Mouse (Mus musculus) heart, embryonic 15.5 days (tissue): Measurements from ENCODE around the gene Tmod4. TPM values are rescaled to one million over a fixed set of nuclear protein-coding genes. Genes with fewer than 3 reads are reported as not detected.
"Not testable (repeated sequence)": the region's sequence is repeated elsewhere in the genome, so short reads cannot be mapped to it uniquely, and the experiment has no call there.

Experiments
- ATAC-seq: fragments of 200-750 bp; cut with Nextera tagmentation; replicated peaks from 2 replicates; pipeline ENCODE4 v1.8.0; 2017; ENCODE audit warnings: low read depth, moderate TSS enrichment; ENCODE audit not compliant: insufficient number of reproducible peaks, insufficient read depth, low FRiP score
- H3K27ac ChIP-seq: fragments of 300-500 bp; sonication (generic); 2 replicates; pipeline ENCODE4 v1.5.1; 2015; ENCODE audit warnings: mild to moderate bottlenecking, inconsistent platforms
- H3K27me3 ChIP-seq: fragments of 300-500 bp; sonication (generic); 2 replicates; pipeline ENCODE4 v1.6.1; 2015; ENCODE audit warnings: inconsistent platforms
- H3K36me3 ChIP-seq: fragments of 300-500 bp; sonication (generic); 2 replicates; pipeline ENCODE4 v1.6.1; 2015; ENCODE audit warnings: mild to moderate bottlenecking, inconsistent platforms
- H3K4me1 ChIP-seq: fragments of 300-500 bp; sonication (generic); replicated peaks from 2 replicates; pipeline ENCODE4 v1.6.1; 2015; ENCODE audit warnings: inconsistent platforms
- H3K4me2 ChIP-seq: fragments of 300-500 bp; sonication (generic); 2 replicates; pipeline ENCODE4 v1.6.1; 2015; ENCODE audit warnings: inconsistent platforms, mild to moderate bottlenecking, moderate library complexity
- H3K4me3 ChIP-seq: fragments of 300-500 bp; sonication (generic); 2 replicates; pipeline ENCODE4 v1.5.1; 2015; ENCODE audit warnings: mild to moderate bottlenecking, inconsistent platforms
- H3K9ac ChIP-seq: fragments of 300-500 bp; sonication (generic); 2 replicates; pipeline ENCODE4 v1.6.1; 2015; ENCODE audit warnings: mild to moderate bottlenecking, inconsistent platforms
- H3K9me3 ChIP-seq: fragments of 300-500 bp; sonication (generic); replicated peaks from 2 replicates; pipeline ENCODE4 v1.6.1; 2016; ENCODE audit warnings: inconsistent platforms
- WGBS: fragments of 180-500 bp; shearing (Covaris S2); methylation state at CpG from one replicate; pipeline ENCODE4 v1.1.7; 2015; ENCODE audit warnings: mixed read lengths; 5-methylcytosine and 5-hydroxymethylcytosine counted together
- polyA plus RNA-seq: library from polyadenylated mRNA; unstranded; fragments of >200 nt; fragmentation: Nextera tagmentation; extraction: Ambion mirVana; gene quantifications from 2 replicates; pipeline ENCODE4 v1.2.1, GENCODE M21; 2015

Tmod4 gene
- polyA plus RNA-seq, 1 experiment from 2014 or later, result 2.1 TPM

GRCm38 (mm10) chr3:95117751-95118150 is 6.5 kb upstream of the Tmod4 start:
- 88% methylated on average over 2 of the region's 2 CpGs for WGBS
- H3K36me3 ChIP-seq, result peaks cover 62% of the 10 kb centered on the region

GRCm38 (mm10) chr3:95121580-95121979 is 2.7 kb upstream of the Tmod4 start:
- Histone ChIP-seq H3K4me3 (no peak overlapping the region), H3K4me1 (peaks cover 21% of the 10 kb centered on the region), H3K4me2 (no peak overlapping the region), H3K27me3 (no peaks in the 10 kb centered on the region), H3K9ac (no peak overlapping the region), H3K27ac (peak overlapping the region; percentile 75), H3K36me3 (peaks cover 49% of the 10 kb centered on the region), H3K9me3 (no peaks in the 10 kb centered on the region)
- WGBS, result 58% methylated on average over 6 of the region's 6 CpGs
- ATAC-seq, result peak; percentile 30; the same call in 1 of the 2 replicates

More at GRCm38 (mm10) chr3:95117751-95118150, 6.5 kb upstream of the Tmod4 start:
- H3K27ac ChIP-seq, result no peak overlapping the region
- H3K27me3 ChIP-seq, result no peaks in the 10 kb centered on the region
- no peak overlapping the region for H3K4me3 ChIP-seq
- H3K9me3 ChIP-seq, result no peaks in the 10 kb centered on the region
- no peak for ATAC-seq
- H3K9ac ChIP-seq, result no peak overlapping the region
- H3K4me1 ChIP-seq, result 0 out of 2 replicates have a peak, but pooled peaks cover 4% of the 10 kb centered on the region
- H3K4me2 ChIP-seq, result no peak overlapping the region

- peak; percentile 56 for ATAC-seq
- H3K9me3 ChIP-seq, result no peaks in the 10 kb centered on the region
- H3K27ac ChIP-seq, result peak overlapping the region; percentile 66
- H3K9ac ChIP-seq, result no peak overlapping the region
- H3K4me2 ChIP-seq, result peak overlapping the region; percentile 10; the same call in 1 of the 2 replicates
- peaks cover 21% of the 10 kb centered on the region for H3K4me1 ChIP-seq
- peaks cover 30% of the 10 kb centered on the region for H3K36me3 ChIP-seq
- WGBS, result 4% methylated on average over 5 of the region's 5 CpGs
- no peaks in the 10 kb centered on the region for H3K27me3 ChIP-seq
- no peak overlapping the region for H3K4me3 ChIP-seq
Observed at GRCm38 (mm10) chr3:95124972-95125371, 696 bp downstream of the Tmod4 start.

- no peak overlapping the region for H3K9ac ChIP-seq
- H3K4me2 ChIP-seq, result no peak overlapping the region
- peaks cover 18% of the 10 kb centered on the region for H3K36me3 ChIP-seq
- peaks cover 22% of the 10 kb centered on the region for H3K4me1 ChIP-seq
- no peak overlapping the region for H3K27ac ChIP-seq
- H3K9me3 ChIP-seq, result no peaks in the 10 kb centered on the region
- H3K4me3 ChIP-seq, result no peak overlapping the region
- ATAC-seq, result no peak
- 45% methylated on average over 6 of the region's 6 CpGs for WGBS
- no peaks in the 10 kb centered on the region for H3K27me3 ChIP-seq
Observed at GRCm38 (mm10) chr3:95129226-95129651, 5.0 kb downstream of the Tmod4 start.

- Histone ChIP-seq H3K9ac (no peak overlapping the region), H3K4me1 (peaks cover 17% of the 10 kb centered on the region), H3K9me3 (no peaks in the 10 kb centered on the region), H3K27me3 (no peaks in the 10 kb centered on the region), H3K4me2 (no peak overlapping the region), H3K36me3 (peaks cover 18% of the 10 kb centered on the region), H3K27ac (no peak overlapping the region), H3K4me3 (no peak overlapping the region)
- 85% methylated on average over 5 of the region's 5 CpGs for WGBS
- ATAC-seq, result no peak
Observed at GRCm38 (mm10) chr3:95130081-95130480, 5.8 kb downstream of the Tmod4 start.

GRCm38 (mm10) chr3:95132389-95132788 is 8.1 kb downstream of the Tmod4 start:
- 86% methylated on average over 2 of the region's 2 CpGs for WGBS
- ATAC-seq, H3K27ac ChIP-seq, H3K4me3 ChIP-seq, H3K9me3 ChIP-seq, H3K9ac ChIP-seq, H3K4me2 ChIP-seq, H3K27me3 ChIP-seq: not testable (repeated sequence)
- peaks cover 21% of the 10 kb centered on the region for H3K4me1 ChIP-seq
- H3K36me3 ChIP-seq, result peaks cover 18% of the 10 kb centered on the region

- WGBS, result 49% methylated on average over 11 of the region's 11 CpGs
- H3K4me3 ChIP-seq, result peak overlapping the region; percentile 74
- H3K4me2 ChIP-seq, result peak overlapping the region; percentile 92
Observed at GRCm38 (mm10) chr3:95133176-95133575, 8.9 kb downstream of the Tmod4 start.

GRCm38 (mm10) chr3:95133680-95134101 is 9.4 kb downstream of the Tmod4 start, which contains the start of the genes Scnm1 and Lysmd1:
Gene Scnm1, minus strand, starts transcription at chr3:95134011.
Gene Lysmd1, plus strand, starts transcription at chr3:95134088.
- Histone ChIP-seq H3K9me3 (no peaks in the 10 kb centered on the region), H3K27ac (peak within 1 kb of the TSS; percentile 80), H3K4me1 (peaks cover 21% of the 10 kb centered on the region), H3K9ac (peak within 1 kb of the TSS; percentile 81), H3K36me3 (peaks cover 18% of the 10 kb centered on the region), H3K4me3 (peak within 1 kb of the TSS; percentile 74), H3K4me2 (peak within 1 kb of the TSS; percentile 92), H3K27me3 (no peaks in the 10 kb centered on the region)
- ATAC-seq, result peak; percentile 89
- under 1% methylated on average over 20 of the region's 20 CpGs for WGBS

More at GRCm38 (mm10) chr3:95133176-95133575, 8.9 kb downstream of the Tmod4 start:
- Histone ChIP-seq H3K27ac (peak overlapping the region; percentile 80), H3K36me3 (peaks cover 18% of the 10 kb centered on the region), H3K4me1 (peaks cover 21% of the 10 kb centered on the region), H3K9ac (peak overlapping the region; percentile 81), H3K9me3 (no peaks in the 10 kb centered on the region), H3K27me3 (no peaks in the 10 kb centered on the region)
- peak; percentile 10; the same call in 1 of the 2 replicates for ATAC-seq

- Histone ChIP-seq H3K4me3 (peak overlapping the region; percentile 74), H3K4me1 (peaks cover 21% of the 10 kb centered on the region), H3K36me3 (peaks cover 14% of the 10 kb centered on the region; the same call in 1 of the 2 replicates)
- no CpG with 5 or more reads among the region's 12 CpGs for WGBS
- ATAC-seq, result peak; percentile 39
- H3K27ac ChIP-seq, H3K9ac ChIP-seq, H3K9me3 ChIP-seq, H3K4me2 ChIP-seq, H3K27me3 ChIP-seq: not testable (repeated sequence)
Observed at GRCm38 (mm10) chr3:95134133-95134532, 9.9 kb downstream of the Tmod4 start.

- Histone ChIP-seq H3K4me3 (peak overlapping the region; percentile 46), H3K27me3 (no peaks in the 10 kb centered on the region), H3K4me1 (peaks cover 21% of the 10 kb centered on the region), H3K9me3 (no peaks in the 10 kb centered on the region), H3K4me2 (peak overlapping the region; percentile 71), H3K9ac (peak overlapping the region; percentile 36), H3K36me3 (peaks cover 13% of the 10 kb centered on the region; the same call in 1 of the 2 replicates), H3K27ac (0 out of 2 replicates have a peak overlapping the region, but pooled peaks have one; percentile 37)
- 9% methylated on average over 6 of the region's 6 CpGs for WGBS
- ATAC-seq, result no peak
Observed at GRCm38 (mm10) chr3:95135023-95135422, 10.7 kb downstream of the Tmod4 start.

- 69% methylated on average over 7 of the region's 7 CpGs for WGBS
Observed at GRCm38 (mm10) chr3:95135433-95136052, 11.3 kb downstream of the Tmod4 start.

More at GRCm38 (mm10) chr3:95135433-95136052, 11.3 kb downstream of the Tmod4 start:
- no peak for ATAC-seq
- Histone ChIP-seq H3K27me3 (no peaks in the 10 kb centered on the region), H3K36me3 (peaks cover 16% of the 10 kb centered on the region; the same call in 1 of the 2 replicates), H3K27ac (0 out of 2 replicates have a peak overlapping the region, but pooled peaks have one; percentile 37), H3K4me2 (peak overlapping the region; percentile 71), H3K4me1 (peaks cover 21% of the 10 kb centered on the region), H3K9ac (peak overlapping the region; percentile 36; the same call in 1 of the 2 replicates), H3K4me3 (peak overlapping the region; percentile 46), H3K9me3 (no peaks in the 10 kb centered on the region)
